Mouse (Mus musculus): ENCODE results near the gene Rnf39.

DNA sequence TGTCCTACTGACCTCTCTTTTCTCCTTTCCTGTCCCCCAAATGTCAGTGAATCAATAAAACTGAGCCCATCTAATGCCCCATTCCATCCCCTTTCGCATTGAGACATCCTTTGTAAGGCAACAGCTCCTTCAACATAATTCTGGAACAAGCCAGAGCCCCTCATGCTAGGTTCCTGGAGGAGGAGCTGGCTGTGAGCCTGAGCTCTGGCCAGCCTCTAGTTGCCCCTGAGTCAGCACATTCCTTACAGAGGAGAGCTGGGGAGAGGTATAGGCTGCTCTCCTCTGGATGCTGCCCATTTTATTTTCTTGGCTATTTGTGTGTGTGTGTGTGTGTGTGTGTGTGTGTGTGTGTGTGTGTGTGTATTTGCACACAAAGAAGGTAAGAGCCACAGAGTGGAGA is 34.5 kb upstream of the Rnf39 start:
- TF ChIP-seq CTCF (IDR thresholded peaks at IDR 0.05; ENCODE audit: control insufficient read depth, insufficient read depth, low read length) (no peak), POLR2A (IDR thresholded peaks at IDR 0.05; ENCODE audit: borderline replicate concordance, control insufficient read depth, low read depth, low read length) (no peak)

Measured in bone marrow, adult 2 months (tissue).